In the genomic region with DNA sequence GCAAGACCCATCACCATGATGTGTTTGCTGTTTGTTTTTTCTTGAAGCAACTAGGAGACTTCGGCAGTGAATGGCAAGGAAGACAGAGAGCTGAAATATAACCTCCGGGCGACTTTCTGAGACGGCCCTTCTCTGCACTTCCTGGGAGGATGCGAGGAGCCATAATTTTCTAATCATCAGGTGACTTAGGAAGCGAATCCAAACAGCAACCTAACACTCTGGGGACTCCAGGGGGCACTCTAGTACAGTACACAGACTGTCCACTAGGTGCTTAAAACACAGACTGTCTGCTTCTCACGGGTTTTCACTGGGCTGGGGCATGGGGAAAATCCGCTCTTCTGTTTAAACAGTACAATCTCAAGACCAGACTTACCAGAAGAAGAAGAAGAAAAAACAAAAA, we compare ENCODE assay signal across 8 mouse cellular contexts. TPM values are rescaled to one million over a fixed set of nuclear protein-coding genes. Genes with fewer than 3 reads are reported as not detected.
DNase-seq lines count a peak whose midpoint lies in the region; ATAC-seq and TF ChIP-seq lines count a peak whose summit lies in the region.

No protein-coding gene starts in this region.

- TF ChIP-seq CTCF in layer of hippocampus, adult 2 months (conservative IDR thresholded peaks at IDR 0.05) = peak; percentile 99

- H3K9me3 ChIP-seq in forebrain, embryonic 11.5 days (ENCODE audit: control insufficient read depth, low read length) = no peaks in the 10 kb centered on the region

- no peak overlapping the region for H3K4me2 ChIP-seq in forebrain, embryonic 11.5 days (ENCODE audit: low read depth, low read length, severe bottlenecking)

- WGBS in forebrain, embryonic 11.5 days = 15% methylated on average over 8 of the region's 8 CpGs

- no peak overlapping the region for H3K4me3 ChIP-seq in forebrain, embryonic 11.5 days (ENCODE audit: low read depth, low read length)
- H3K4me3 ChIP-seq in layer of hippocampus, adult 2 months = no peak overlapping the region; the same call in 1 of the 2 replicates

- ATAC-seq in forebrain, embryonic 11.5 days (replicated peaks; ENCODE audit: low FRiP score) = no peak
- ATAC-seq in hematopoietic stem cell, adult 5-6 weeks (replicated peaks in 1 of 2; ENCODE audit: insufficient read depth in 1 of 2, low FRiP score in 2 of 2, low TSS enrichment in 1 of 2, low read depth in 1 of 2, poor library complexity in 2 of 2, severe bottlenecking in 2 of 2) = peak; percentile 76 to 78

- DNase-seq in gastrocnemius, adult 18-20 months (ENCODE audit: low spot score) = peak; percentile 60
- no peak for DNase-seq in gastrocnemius, postnatal 25 days
- DNase-seq in brain, embryonic 18.5 days (ENCODE audit: low read depth, low spot score) = peak; percentile 45
- peak; percentile 71 for DNase-seq in forebrain, embryonic 11.5 days (ENCODE audit: low spot score)
- DNase-seq in layer of hippocampus, adult 2 months (ENCODE audit: low spot score in 2 of 2) = peak; percentile 77 to 79
- DNase-seq in lung, postnatal 14 days = peak; percentile 72
- peak; percentile 85 to 88 for DNase-seq in right cerebral cortex, postnatal 10 days (ENCODE audit: low spot score in 2 of 2)

- no peak overlapping the region for H3K9ac ChIP-seq in forebrain, embryonic 11.5 days (ENCODE audit: low read length)

- peaks cover 2% of the 10 kb centered on the region; the same call in 1 of the 2 replicates for H3K27me3 ChIP-seq in forebrain, embryonic 11.5 days (ENCODE audit: control insufficient read depth, insufficient read depth, low read length)

- no peaks in the 10 kb centered on the region for H3K36me3 ChIP-seq in forebrain, embryonic 11.5 days (ENCODE audit: control insufficient read depth, insufficient read depth, low read length)

- no peak overlapping the region for H3K27ac ChIP-seq in forebrain, embryonic 11.5 days (ENCODE audit: low read depth, low read length)
- 0 out of 2 replicates have a peak overlapping the region, but pooled peaks have one; percentile 43 for H3K27ac ChIP-seq in layer of hippocampus, adult 2 months

- H3K4me1 ChIP-seq in forebrain, embryonic 11.5 days (replicated peaks; ENCODE audit: control insufficient read depth, insufficient read depth, low read length) = peaks cover 6% of the 10 kb centered on the region

RNA-seq across cellular contexts. Expression of a gene that starts 3.5 kb away (rescaled TPM):
- under 1 TPM; 0.27 to 0.43 TPM for total RNA-seq in gastrocnemius, adult 18-20 months (2021)
- total RNA-seq in gastrocnemius, postnatal 25 days (2021) = under 1 TPM; 0.19 to 0.49 TPM
- 2.5 and 2.8 TPM in 2 replicates for polyA plus RNA-seq in forebrain, embryonic 11.5 days (2014; fragmentation: Nextera tagmentation; extraction: Ambion mirVana)
- not detected in 2 replicates for total RNA-seq in hematopoietic stem cell, adult 5-6 weeks (2017)
- 10 to 100 TPM; 11.3 to 11.8 TPM for total RNA-seq in layer of hippocampus, adult 2 months (2021)

RNA-seq across cellular contexts. Expression of a gene that starts 7.1 kb away (rescaled TPM):
- 100 to 1,000 TPM; 450 to 457 TPM for total RNA-seq in gastrocnemius, adult 18-20 months (2021)
- total RNA-seq in gastrocnemius, postnatal 25 days (2021) = 100 to 1,000 TPM; 461 to 484 TPM
- polyA plus RNA-seq in forebrain, embryonic 11.5 days (2014; fragmentation: Nextera tagmentation; extraction: Ambion mirVana) = 138 and 158 TPM in 2 replicates
- total RNA-seq in hematopoietic stem cell, adult 5-6 weeks (2017) = 98.3 and 145 TPM in 2 replicates
- total RNA-seq in layer of hippocampus, adult 2 months (2021) = 100 to 1,000 TPM; 314 to 335 TPM

RNA-seq across cellular contexts. Expression of a gene that starts 17.2 kb away (rescaled TPM):
- total RNA-seq in gastrocnemius, adult 18-20 months (2021) = 10 to 100 TPM; 23.8 to 29.5 TPM
- 10 to 100 TPM; 31.3 to 33.0 TPM for total RNA-seq in gastrocnemius, postnatal 25 days (2021)
- polyA plus RNA-seq in forebrain, embryonic 11.5 days (2014; fragmentation: Nextera tagmentation; extraction: Ambion mirVana) = 375 and 381 TPM in 2 replicates
- total RNA-seq in hematopoietic stem cell, adult 5-6 weeks (2017) = 416 and 547 TPM in 2 replicates
- total RNA-seq in layer of hippocampus, adult 2 months (2021) = 100 to 1,000 TPM; 146 to 167 TPM

Comparison
In these comparisons a context has a peak if more than half of its experiments do, and no peak if none do; other contexts are left out.
1. RNA of a gene that starts 3.5 kb away (total RNA-seq): 11.3 to 11.8 TPM in layer of hippocampus, adult 2 months; 0.19 to 0.49 TPM in gastrocnemius, postnatal 25 days, 0.27 to 0.43 TPM in gastrocnemius, adult 18-20 months and not detected in hematopoietic stem cell, adult 5-6 weeks; every median in the first group is over 4 times any median in the second.
2. RNA of a gene that starts 17.2 kb away (total RNA-seq): 416 to 547 TPM in hematopoietic stem cell, adult 5-6 weeks and 146 to 167 TPM in layer of hippocampus, adult 2 months; 31.3 to 33.0 TPM in gastrocnemius, postnatal 25 days and 23.8 to 29.5 TPM in gastrocnemius, adult 18-20 months; every median in the first group is over 4 times any median in the second.